Mouse (Mus musculus) hematopoietic stem cell, adult 5-6 weeks (primary cell): Measurements from ENCODE around the gene Mtch1. TPM values are rescaled to one million over a fixed set of nuclear protein-coding genes. Genes with fewer than 3 reads are reported as not detected.

Experiments used
- ATAC-seq, 2 experiments: fragments of 125-278 bp in 1 of 2; replicated peaks in 1 of 2; 2 replicates each; pipeline ENCODE4 v1.8.0; 2016 to 2017; ENCODE audit warnings: inconsistent platforms in 2 of 2, mild to moderate bottlenecking in 2 of 2, moderate number of reproducible peaks in 2 of 2, low read depth in 1 of 2, moderate TSS enrichment in 1 of 2; ENCODE audit not compliant: low FRiP score in 2 of 2, poor library complexity in 2 of 2, severe bottlenecking in 2 of 2, insufficient read depth in 1 of 2, low TSS enrichment in 1 of 2
- total RNA-seq: library from RNA; stranded (forward); fragments of 172-1452, 232-1000 nt; gene quantifications from 2 replicates; pipeline ENCODE4 v1.2.3, GENCODE M21; 2017

Gene Mtch1
- total RNA-seq, 1 experiment from 2014 or later: 60.6 TPM

- ATAC-seq: no peak
These were observed 45.6 kb downstream of the Mtch1 start for GRCm38 (mm10) chr17:29302149-29302548.

- ATAC-seq: no peak
These were observed 46.3 kb downstream of the Mtch1 start for GRCm38 (mm10) chr17:29301421-29301820.

GRCm38 (mm10) chr17:29300926-29301325 is 46.8 kb downstream of the Mtch1 start:
- no peak for ATAC-seq

DNA sequence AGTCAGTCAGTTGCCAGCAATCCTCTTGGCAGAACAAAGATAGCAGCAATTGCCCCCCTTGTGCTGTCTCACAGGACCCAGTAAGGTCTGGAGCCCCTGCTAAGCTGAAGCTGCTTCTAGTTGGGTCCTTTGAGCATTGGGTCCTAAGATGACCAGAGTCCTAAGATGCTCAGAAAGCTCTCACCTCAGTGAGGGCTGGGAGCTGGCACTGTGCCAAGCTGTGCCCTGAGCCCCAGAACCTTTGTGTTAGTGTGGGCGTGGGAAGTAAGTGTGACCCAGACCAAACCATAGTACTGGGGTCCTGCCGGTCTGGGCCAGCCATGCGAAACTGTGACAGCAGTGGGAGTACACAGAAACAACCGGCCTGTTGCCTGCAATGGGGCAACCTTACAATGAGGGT is 48.5 kb downstream of the Mtch1 start:
- ATAC-seq: no peak

- no peak for ATAC-seq
These were observed 49.9 kb downstream of the Mtch1 start for GRCm38 (mm10) chr17:29297813-29298212.

DNA sequence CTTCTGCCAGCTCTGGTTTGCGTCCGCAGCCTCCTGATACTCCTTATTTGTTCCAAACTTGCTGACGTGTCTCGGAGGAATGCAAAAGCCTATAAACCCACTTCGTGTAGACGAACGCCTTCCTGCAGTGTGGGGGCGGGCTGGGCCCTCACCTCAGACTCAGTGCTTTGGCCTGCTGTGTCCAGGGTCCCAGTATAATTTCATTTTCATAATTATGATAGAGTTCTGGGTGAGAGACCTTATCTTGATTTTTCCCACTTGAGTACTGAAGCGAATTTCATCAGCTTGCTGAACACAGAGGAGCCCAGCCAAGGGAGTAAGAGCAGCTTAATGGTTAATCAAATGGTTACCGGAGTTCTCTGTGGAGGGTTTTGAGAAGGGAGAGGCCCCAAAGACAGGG is 50.4 kb downstream of the Mtch1 start:
- no peak for ATAC-seq

GRCm38 (mm10) chr17:29295835-29296234 is 51.9 kb downstream of the Mtch1 start:
- no peak for ATAC-seq

GRCm38 (mm10) chr17:29293807-29294605 is 53.7 kb downstream of the Mtch1 start:
- no peak for ATAC-seq

GRCm38 (mm10) chr17:29292996-29293395 is 54.7 kb downstream of the Mtch1 start:
- ATAC-seq: no peak

GRCm38 (mm10) chr17:29291793-29292192 is 55.9 kb downstream of the Mtch1 start:
- ATAC-seq: no peak

- ATAC-seq: no peak
These were observed 65.3 kb downstream of the Mtch1 start for GRCm38 (mm10) chr17:29282216-29282952.

Other genes starting within 250 kb of the Mtch1 start
- gene Rab44, start 233.8 kb downstream of the Mtch1 start, total RNA-seq: 27.8 and 58.2 TPM in 2 replicates
- 1.3 and 1.9 TPM in 2 replicates for gene Cpne5, start 109.8 kb downstream of the Mtch1 start, total RNA-seq
- gene Ppil1, start 83.7 kb downstream of the Mtch1 start, total RNA-seq: 68.8 and 69.8 TPM in 2 replicates
- 77.2 and 109 TPM in 2 replicates for gene BC004004, start 79.1 kb downstream of the Mtch1 start, total RNA-seq
- 1.8 and 10.4 TPM in 2 replicates for gene Pi16, start 30.3 kb downstream of the Mtch1 start, total RNA-seq
- gene Fgd2, start 13.0 kb upstream of the Mtch1 start, total RNA-seq: 36.9 and 54.2 TPM in 2 replicates
- gene Pim1, start 142.8 kb upstream of the Mtch1 start, total RNA-seq: 426 and 588 TPM in 2 replicates
- gene Gm17657, start 201.7 kb upstream of the Mtch1 start, total RNA-seq: 0.31 TPM in 1 of 2 replicates, not detected in the other
- gene Tbc1d22b, start 201.9 kb upstream of the Mtch1 start, total RNA-seq: 5.8 and 7.8 TPM in 2 replicates
- not detected in 2 replicates for gene Tmem217, start 204.5 kb upstream of the Mtch1 start, total RNA-seq